Mouse (Mus musculus) cerebellum, adult 2 months (tissue): ENCODE data around the gene Spata32. TPM values are rescaled to one million over a fixed set of nuclear protein-coding genes. Genes with fewer than 3 reads are reported as not detected.

ENCODE experiments used
- DNase-seq, 2 experiments: peaks; one replicate each; pipeline ENCODE4 v3.0.0; 2021
- H3K27ac ChIP-seq: fragments of 200-500 bp; 2 replicates; pipeline ENCODE4 v1.5.1; 2012; ENCODE audit warnings: low read length, control low read depth, inconsistent platforms; ENCODE audit not compliant: insufficient read depth
- H3K27me3 ChIP-seq: fragments of 200-500 bp; 2 replicates; pipeline ENCODE4 v1.6.1; 2012; ENCODE audit warnings: inconsistent platforms, mild to moderate bottlenecking, low read length, moderate library complexity; ENCODE audit not compliant: control insufficient read depth, insufficient read depth
- H3K4me1 ChIP-seq: fragments of 200-500 bp; 2 replicates; pipeline ENCODE4 v1.6.1; 2011; ENCODE audit warnings: low read length; ENCODE audit not compliant: control insufficient read depth, insufficient read depth
- H3K4me3 ChIP-seq: fragments of 200-500 bp; replicated peaks from 2 replicates; pipeline ENCODE3; 2011; ENCODE audit warnings: mild to moderate bottlenecking, low read depth, low read length, control low read depth; ENCODE audit not compliant: insufficient read depth
- CTCF ChIP-seq: fragments of 200-500 bp; IDR thresholded peaks from 2 replicates; pipeline ENCODE4 v1.5.1; 2011; ENCODE audit warnings: low read depth, mild to moderate bottlenecking, control low read depth, low read length, moderate library complexity, borderline replicate concordance; ENCODE audit not compliant: insufficient read depth
- POLR2A ChIP-seq: fragments of 200-500 bp; IDR thresholded peaks from 2 replicates; pipeline ENCODE4 v1.6.1; 2011; ENCODE audit warnings: low read length, control low read depth, borderline replicate concordance; ENCODE audit not compliant: insufficient read depth
- WGBS: fragments of 180-500 bp; shearing (Covaris S2); methylation state at CpG from one replicate; pipeline ENCODE4 v1.1.7; 2018; 5-methylcytosine and 5-hydroxymethylcytosine counted together
- polyA plus RNA-seq: library from polyadenylated mRNA; depleted of rRNA; stranded (reverse); fragments of >200 nt; gene quantifications from 2 replicates; pipeline ENCODE4 v1.2.3, GENCODE M21; 2012

Gene Spata32
- polyA plus RNA-seq, 1 experiment, result 2.7 TPM

DNA sequence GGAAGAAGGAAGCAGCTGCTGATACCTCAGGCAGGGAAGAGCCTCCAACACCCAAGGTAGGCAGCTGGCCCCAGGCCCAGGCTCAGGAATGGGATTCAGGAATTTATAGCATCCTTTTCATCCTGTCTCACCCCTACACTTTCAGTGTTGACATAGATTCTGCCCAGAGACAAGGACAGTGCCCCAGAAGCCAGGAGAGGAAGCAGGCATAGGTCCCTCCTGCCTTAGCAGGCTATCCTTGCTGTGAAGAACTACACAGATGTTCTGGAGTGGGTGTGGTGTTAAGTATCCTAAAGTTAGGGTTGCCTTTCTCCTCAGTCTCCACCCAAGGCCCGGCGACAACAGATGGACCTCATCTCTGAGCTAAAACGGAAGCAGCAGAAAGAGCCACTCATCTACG, 20.9 kb downstream of the Spata32 start:
- Histone ChIP-seq H3K27ac (peak overlapping the region; percentile 12), H3K4me1 (peaks cover 48% of the 10 kb centered on the region), H3K4me3 (no peak overlapping the region), H3K27me3 (no peaks in the 10 kb centered on the region)
- DNase-seq, result no peak
- WGBS, result 35% methylated on average over 4 of the region's 4 CpGs
- TF ChIP-seq CTCF (no peak), POLR2A (no peak)

- Histone ChIP-seq H3K27ac (peak overlapping the region; percentile 57), H3K4me3 (no peak overlapping the region), H3K27me3 (no peaks in the 10 kb centered on the region), H3K4me1 (peaks cover 40% of the 10 kb centered on the region)
- TF ChIP-seq POLR2A (no peak), CTCF (no peak)
- peak; percentile 49 to 51 for DNase-seq
- WGBS, result 43% methylated on average over 5 of the region's 5 CpGs
These were observed 22.6 kb downstream of the Spata32 start for GRCm38 (mm10) chr11:103195656-103196055.

DNA sequence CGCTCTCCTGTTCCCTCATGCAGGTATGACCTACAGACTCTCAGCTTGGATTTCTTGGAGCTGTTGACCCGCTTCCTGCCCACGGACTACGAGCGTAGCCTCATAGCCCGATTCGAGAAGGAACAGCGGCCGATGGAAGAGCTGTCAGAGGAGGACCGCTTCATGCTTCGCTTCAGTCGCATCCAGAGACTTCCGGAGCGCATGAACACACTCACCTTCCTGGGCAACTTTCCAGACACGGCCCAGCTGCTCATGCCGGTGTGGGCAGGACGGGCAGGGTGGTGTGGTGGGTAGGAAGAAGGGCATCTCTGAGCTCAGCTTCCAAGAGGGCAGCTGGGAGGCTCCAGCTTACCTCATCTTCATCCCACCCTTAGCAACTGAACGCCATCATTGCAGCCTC, 23.0 kb downstream of the Spata32 start:
- peak; percentile 54 to 55 for DNase-seq
- H3K4me1 ChIP-seq, result peaks cover 38% of the 10 kb centered on the region
- H3K27ac ChIP-seq, result peak overlapping the region; percentile 57
- no peak for TF ChIP-seq POLR2A
- TF ChIP-seq CTCF, result no peak
- no peaks in the 10 kb centered on the region for H3K27me3 ChIP-seq
- 53% methylated on average over 18 of the region's 18 CpGs for WGBS
- no peak overlapping the region for H3K4me3 ChIP-seq

DNA sequence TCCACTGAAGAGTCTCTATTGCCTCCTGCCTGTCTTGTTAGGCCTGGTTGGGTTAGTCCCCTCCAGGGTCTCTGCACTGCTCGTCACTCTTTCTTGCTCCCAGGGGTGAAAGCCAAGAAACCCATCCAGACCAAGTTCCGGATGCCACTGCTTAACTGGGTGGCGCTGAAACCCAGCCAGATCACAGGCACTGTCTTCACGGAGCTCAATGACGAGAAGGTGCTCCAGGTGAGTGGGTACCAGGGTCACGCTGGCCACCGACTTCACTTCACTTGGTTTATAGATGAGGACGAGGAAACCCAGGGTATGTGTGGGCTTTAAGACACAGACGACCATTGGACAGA, 24.4 kb downstream of the Spata32 start:
- H3K27ac ChIP-seq, result peak overlapping the region; percentile 68
- WGBS, result 44% methylated on average over 9 of the region's 9 CpGs
- H3K27me3 ChIP-seq, result no peaks in the 10 kb centered on the region
- peaks cover 40% of the 10 kb centered on the region for H3K4me1 ChIP-seq
- DNase-seq, result peak in 1 of 2 experiments; percentile 34
- H3K4me3 ChIP-seq, result peak overlapping the region; percentile 78
- no peak for TF ChIP-seq POLR2A
- TF ChIP-seq CTCF, result no peak

DNA sequence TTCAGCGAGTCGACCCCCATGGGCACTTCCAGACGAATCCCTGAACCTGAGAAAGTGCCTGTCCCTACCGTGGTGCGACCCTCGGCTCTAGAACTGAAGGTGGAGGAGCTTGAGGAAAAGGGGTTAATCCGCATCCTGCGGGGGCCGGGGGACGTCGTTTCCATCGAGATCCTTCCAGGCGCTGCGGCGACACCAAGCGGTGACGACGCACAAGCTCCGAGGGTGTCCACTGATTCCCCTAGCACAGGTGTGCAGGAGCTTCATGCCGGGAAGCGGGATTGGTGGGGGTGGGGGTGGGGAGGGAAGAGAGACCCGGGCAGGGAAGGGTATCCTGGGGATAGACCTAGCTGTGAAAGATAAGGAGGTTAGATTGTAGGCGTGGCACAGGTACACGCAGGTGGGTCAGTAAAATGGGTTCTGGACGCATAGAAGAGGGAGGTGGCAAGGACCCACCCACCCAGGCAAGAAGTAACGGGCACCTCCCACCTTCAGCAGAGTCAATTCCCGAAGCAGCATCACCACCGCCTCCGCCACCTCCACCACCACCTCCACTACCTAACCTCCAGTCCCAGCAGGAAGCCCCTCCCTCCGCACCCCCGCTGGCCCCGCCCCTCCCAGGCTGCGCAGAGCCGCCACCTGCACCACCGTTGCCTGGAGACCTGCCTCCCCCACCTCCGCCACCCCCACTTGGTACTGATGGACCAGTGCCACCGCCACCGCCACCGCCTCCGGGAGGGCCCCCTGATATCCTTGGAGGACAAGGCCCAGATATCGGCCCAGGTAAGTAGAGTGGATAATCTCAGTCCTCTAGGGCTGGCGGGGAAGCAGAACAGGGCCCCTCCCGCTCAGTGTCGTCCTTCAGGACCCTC, 25.0 kb downstream of the Spata32 start:
- H3K4me3 ChIP-seq, result peak overlapping the region; percentile 78
- TF ChIP-seq POLR2A, result peak; percentile 28; the same call in 1 of the 2 replicates
- TF ChIP-seq CTCF, result peak; percentile 59
- no peaks in the 10 kb centered on the region for H3K27me3 ChIP-seq
- peak overlapping the region; percentile 84 for H3K27ac ChIP-seq
- whole genome bisulfite sequencing, result 3% methylated on average over 44 of the region's 44 CpGs
- peak; percentile 83 to 87 for DNase-seq
- peaks cover 39% of the 10 kb centered on the region for H3K4me1 ChIP-seq

- H3K27ac ChIP-seq, result peak overlapping the region; percentile 84
- H3K4me3 ChIP-seq, result peak overlapping the region; percentile 78
- peak; percentile 69 to 73 for DNase-seq
- no peaks in the 10 kb centered on the region for H3K27me3 ChIP-seq
- TF ChIP-seq CTCF (no peak), POLR2A (no peak)
- 5% methylated on average over 28 of the region's 28 CpGs for WGBS
- H3K4me1 ChIP-seq, result peaks cover 32% of the 10 kb centered on the region
These were observed 25.8 kb downstream of the Spata32 start for GRCm38 (mm10) chr11:103192230-103192955.

GRCm38 (mm10) chr11:103184891-103185290, 33.3 kb downstream of the Spata32 start:
- DNase-seq, result peak in 1 of 2 experiments; percentile 54
- peak; percentile 68 for TF ChIP-seq CTCF
- no peak for TF ChIP-seq POLR2A
- H3K27ac ChIP-seq, result no peak overlapping the region
- 44% methylated on average over 2 of the region's 2 CpGs for WGBS
- H3K27me3 ChIP-seq, result no peaks in the 10 kb centered on the region
- H3K4me1 ChIP-seq, result peaks cover 4% of the 10 kb centered on the region; the same call in 1 of the 2 replicates
- no peak overlapping the region for H3K4me3 ChIP-seq
